Mouse (Mus musculus): ENCODE measurements around the gene Atm.
A peak's percentile ranks its signal among the peaks of the same experiment; 100 is the strongest.

Atm gene

DNA sequence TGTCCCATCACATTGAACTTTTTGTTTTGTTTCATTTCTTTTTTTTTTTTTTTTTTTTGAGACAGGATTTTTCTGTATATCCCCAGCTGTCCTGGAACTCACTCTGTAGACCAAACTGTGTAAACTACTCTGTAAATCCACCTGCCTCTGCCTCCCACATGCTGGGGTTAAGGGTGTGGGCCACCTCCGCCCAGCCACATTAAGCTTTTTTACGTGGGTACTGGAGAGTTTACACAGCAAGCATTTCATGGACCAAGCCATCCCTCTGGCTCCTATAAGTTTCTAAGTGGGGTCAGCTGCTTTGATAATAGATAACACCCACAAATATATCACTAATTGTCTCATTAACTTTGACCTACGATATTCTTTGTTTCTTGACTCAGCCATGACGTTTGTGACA, 128.0 kb downstream of the Atm start:
- DNase-seq, result no peak

DNA sequence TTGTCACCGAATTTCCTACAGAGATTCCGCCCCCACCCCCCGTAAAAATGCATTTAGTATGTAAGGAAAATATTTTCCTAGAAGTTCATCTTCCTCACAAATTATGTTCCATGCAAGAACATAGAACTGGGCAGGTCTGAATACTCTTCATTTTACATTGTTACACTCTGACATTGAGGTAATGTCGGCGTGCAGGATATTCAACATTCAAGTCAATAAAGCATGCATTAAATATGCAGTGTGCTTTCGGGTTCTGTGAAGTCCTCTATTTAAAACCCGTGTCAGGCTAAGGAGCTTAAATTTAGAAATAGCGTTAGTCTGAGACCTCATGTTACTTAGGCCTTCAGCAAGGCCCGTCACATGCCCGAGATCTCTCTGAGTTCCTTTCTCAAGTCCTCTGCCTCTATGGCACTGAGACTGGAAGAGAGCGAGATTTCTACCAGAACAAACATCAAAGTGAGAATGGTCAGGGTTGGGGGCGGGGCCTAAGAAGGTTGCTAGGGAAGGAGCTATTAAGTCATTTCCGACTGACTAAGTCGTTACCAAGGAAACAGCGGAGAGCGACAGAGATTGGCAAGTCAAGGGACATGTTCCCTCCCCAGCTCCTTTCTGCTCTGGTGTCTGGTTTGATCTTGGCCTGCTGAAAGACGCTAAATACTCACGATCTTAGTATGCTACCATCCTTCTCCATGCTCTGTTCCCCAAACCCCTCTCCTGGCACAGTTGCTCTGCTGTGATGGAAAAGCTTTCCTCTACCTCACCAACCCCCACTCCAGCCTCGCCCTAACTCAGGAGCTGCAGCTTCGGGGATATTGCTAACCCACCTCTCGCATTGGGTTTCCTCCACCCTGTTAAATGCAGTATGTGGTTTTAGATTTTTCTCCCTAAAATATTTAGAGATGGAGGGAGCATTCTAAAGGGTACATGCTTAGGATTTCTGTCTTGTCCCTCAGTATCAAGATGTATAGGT, 131.5 kb downstream of the Atm start:
- peak; percentile 73 for DNase-seq

DNA sequence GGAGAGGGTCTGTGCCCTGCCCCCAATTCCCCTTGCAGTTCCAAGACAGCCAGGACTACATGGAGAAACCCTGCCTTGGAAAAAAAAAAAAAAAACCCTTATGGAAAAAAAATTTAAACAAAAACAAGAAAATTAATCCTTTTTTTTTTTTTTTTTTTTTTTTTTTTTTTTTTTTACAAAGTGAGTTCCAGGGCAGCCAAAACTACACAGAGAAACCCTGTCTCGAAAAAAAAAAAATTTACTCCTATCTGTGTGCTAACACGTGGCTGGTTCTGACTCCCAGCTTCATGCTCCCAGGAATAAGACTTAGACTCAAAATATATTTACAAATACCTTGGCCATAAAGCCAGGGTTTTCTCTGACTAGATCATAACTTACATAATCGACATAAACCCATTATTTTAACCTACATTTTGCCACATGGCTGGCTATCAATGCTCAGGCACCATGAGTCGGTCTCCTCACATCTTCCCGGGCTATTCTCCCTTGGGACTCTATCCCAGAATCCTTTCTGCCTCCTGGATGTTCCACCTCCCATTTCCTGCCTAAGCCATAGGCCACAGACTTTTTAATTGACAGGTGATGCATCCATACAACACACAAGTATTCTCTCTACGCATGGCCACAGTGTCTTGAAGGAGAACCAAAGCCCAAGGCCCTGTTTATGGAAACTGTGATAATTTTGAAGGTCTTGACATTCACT, 132.3 kb downstream of the Atm start:
- DNase-seq, result no peak

DNA sequence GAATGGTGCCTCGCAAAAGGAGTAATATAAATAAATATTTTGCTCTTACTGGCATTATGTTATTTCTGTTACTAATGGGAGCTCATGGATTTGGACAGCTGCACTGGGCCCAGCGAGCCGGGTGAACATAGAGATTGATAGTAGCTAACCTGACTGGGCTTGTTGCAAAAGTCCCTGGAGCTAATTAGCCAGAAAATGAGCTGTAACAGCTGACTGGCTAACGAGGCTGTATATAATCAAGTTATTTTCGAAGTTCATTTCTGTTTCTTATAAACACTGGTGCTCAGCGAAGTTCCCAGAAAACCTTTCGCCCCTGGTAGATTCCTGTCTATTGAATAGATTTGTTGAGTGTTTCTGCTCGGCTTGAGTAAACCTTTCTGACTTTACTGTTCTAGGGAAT, 133.5 kb downstream of the Atm start:
- no peak for DNase-seq

DNA sequence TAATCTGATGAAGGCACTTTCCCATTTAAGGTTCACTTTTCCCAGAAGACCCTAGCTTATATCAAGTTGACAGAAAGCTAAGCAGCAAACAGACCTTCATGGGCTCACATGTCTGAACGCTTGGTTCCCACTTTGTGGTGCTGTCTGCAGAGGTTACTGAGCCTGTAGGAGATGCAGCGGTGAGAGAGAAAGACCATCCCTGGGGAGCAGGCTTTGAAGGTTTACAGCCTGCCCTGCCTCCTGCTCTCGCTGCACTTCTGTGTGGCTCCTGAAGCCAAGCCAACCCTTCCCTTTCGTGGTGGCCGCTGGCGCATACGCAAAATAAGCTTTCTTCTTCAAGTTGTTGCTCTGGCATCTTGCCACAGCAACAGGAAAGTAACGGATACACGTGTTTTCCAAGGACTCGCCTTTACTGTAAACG, 134.2 kb downstream of the Atm start, which contains the start of gene 4930550C14Rik:
Gene 4930550C14Rik (plus strand): TSS at position 35 of the 421 bp plus-strand sequence.
- no peak for DNase-seq

DNA sequence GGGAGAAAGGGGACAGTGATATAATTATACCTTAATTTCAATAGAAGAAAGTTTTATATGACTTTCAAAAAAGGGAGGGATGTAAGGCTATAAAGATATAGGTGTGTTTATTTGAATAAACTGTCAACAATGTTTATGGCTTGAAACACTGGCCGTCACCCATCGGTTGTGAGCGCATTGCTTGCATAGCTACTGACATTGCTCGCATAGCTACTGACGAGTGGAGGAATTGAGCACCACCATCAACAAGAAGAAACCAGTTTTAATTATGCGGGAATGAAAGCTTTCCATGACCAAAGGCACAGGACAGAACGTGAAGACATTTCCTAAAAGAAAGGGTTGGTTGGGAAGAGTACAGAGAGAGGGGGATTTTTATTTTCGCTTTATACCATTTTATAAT, 135.4 kb downstream of the Atm start:
- DNase-seq, result no peak

DNA sequence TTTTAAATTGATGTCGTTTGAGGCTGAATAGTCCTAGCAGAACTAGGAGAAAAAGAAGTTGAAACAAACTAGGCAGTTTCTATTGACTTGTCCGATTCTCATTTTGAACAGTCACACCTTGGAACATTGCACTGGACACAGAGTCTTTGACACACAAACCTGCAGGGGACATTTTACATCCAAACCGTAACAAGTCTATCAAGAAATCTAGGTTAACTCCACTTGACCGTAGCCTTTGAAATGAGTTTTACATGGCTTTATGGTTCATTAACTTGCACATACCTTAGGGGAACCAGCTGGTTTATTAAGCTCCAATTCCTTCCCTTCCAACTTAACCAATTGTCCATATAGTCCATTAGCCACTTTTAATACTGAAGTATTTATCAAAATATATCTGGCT, 135.8 kb downstream of the Atm start:
- DNase-seq, result no peak

DNA sequence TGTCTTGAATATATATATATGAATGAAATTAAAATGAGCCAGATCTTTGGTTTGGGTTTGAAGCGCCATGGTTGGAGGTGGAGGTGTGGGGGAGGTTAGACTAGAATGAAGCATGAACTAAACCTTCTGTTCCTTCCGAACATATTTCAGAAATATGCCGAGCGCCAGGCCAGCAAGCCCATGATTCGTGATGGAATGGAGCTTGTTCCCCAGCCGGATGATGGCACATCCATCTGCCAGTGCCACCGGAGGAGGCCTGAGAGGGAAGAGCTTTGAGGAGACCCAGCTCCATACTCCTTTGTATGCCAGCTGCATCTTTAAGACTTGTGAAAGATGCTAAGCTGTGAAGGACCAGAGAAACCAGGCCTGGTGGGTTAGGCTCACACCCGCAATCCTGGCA, 137.0 kb downstream of the Atm start:
- DNase-seq, result no peak

DNA sequence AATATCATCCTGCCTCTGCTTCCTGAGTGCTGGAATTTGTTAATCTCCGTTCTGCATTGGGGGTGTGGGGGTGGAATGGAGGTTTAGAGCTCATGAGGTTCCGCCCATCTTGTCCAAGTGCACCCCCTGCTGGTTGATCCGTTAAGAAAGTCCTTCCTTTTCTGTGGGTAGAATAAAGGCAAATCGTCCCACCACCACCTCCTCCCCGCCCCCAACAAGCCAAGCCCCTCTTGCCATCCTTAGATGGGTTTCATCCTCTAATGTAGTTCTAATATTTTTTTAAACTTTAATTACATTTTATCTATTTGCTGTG, 138.2 kb downstream of the Atm start:
- peak; percentile 68 for DNase-seq

DNA sequence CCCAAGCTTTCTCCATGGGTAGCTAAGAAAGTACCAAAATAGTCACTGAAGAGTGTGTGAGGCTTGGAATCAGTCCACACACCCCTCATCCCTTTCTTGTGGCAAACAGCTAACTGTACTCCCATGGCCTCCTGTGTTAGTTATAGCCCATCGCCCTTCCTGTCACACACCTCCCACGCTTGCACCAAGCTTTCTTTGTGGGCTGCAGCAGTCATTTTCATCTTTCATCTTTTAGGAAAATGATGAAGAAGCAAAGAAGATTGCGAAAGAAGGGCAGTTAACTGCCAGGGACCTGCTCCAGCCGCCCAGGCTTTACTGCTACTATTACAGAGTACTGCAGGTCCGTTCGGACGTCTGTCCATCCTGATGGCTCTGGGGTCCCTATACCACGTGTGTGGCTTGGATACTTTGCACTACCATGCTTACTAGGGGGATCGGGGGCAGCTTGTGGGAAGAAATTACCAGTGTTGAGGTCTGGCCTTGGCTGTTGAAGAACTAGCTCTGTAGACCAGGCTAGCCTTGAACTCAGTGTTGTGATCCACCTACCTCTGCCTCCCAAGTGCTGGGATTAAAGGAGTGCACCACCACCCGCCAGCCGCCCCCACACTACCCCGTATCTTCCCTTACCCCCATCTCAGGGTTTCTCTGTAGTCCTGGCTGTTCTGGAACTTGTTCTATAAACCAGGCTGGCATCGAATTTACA, 138.7 kb downstream of the Atm start:
- no peak for DNase-seq

DNA sequence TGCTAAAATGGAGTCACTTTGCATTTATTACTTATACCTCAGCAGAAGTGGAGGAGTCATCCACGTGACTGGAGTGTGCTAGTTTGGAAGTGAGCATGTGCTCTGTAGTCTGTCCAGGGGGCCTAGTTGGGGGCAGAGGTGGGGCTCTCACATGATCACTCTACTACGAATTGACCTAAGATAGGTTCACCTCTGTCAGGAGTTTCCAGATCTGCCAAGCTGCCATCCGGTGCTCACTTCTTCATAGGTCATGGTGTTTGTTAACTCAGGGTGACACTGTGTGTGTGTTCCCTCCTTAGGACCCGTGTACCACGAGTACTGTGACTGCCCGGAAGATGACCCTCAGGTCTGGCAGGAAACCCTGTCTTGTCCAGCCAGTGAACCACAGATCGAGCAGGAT, 146.4 kb downstream of the Atm start:
- DNase-seq, result no peak
